Mouse (Mus musculus) thymus, postnatal 4 days (tissue): ENCODE results near the gene Mrgpra3.

Experiments used
- DNase-seq: peaks from one replicate; pipeline ENCODE4 v3.0.0; 2021

Gene Mrgpra3

DNA sequence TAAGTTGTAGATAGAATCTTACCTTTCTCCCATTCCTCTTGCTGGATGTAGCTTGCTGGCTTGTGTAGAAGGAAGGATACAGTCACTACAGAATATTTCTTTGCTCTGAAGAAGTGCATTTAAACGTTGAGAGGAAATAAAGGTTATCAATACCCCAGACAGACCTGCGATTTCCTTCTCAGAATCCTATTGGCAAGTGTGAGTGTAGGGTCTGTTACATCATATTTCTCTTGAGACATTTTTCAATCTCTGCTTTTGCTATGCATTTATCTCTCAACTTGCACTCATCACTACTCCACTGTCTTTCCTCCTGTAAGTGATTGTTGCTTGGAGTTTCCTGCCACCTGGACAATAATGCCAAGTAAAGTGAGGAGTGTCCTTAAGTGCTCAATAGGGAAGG lies at the start of gene Mrgpra3:
Mrgpra3 (minus strand) TSS at position 101 of the 400 bp plus-strand sequence.
- no peak for DNase-seq
